Mouse (Mus musculus): Measurements from ENCODE around the gene Gm20481.
A peak's percentile ranks its signal among the peaks of the same experiment; 100 is the strongest.
"Not testable (repeated sequence)": the region's sequence is repeated elsewhere in the genome, so short reads cannot be mapped to it uniquely, and the experiment has no call there.

Gm20481 gene

DNA sequence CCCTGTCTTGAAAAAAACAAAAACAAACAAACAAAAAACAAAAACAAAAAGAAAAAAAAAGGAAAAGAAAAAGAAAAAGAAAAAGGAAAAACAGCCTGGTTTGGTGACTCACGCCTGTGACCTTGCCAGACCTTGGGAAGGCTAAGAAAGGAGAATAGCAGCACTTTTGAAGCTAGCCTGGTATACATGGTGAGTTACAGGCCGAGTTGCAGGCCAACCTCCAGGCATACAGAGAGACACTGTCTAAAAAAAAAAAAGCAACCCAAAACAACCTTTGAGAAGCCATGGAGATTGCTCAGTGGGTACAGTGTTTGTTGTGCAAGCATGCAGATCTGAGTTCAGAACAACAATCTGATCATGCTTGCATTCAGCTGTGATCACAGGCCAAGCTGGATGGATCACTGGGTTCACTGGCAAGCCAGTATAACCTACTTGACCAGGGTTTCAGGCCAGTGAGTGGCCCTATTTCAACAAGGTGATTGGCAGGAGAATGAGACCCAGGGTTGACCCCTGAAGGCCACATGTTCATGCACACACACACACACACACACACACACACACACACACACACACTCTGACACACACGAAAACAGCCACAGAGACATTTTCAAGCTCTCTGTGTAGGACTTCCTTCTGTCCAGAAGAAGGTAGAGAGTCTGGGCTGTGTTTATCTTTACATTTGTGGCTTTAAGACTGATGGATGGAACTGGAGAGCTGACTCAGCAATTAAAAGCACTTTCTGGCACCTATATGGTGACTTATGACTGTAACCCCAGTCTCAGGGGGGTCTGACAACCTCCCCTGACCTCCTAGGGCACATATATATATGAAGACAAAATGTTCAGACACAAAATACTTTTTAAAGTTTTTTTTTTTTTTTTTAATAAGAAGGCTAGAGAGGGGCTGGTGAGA is 6.1 kb downstream of the Gm20481 start:
- DNase-seq (ENCODE audit: low read depth): no peak

GRCm38 (mm10) chr17:34977000-34977399 is 7.3 kb downstream of the Gm20481 start:
- no peak for DNase-seq (ENCODE audit: low read depth)

DNA sequence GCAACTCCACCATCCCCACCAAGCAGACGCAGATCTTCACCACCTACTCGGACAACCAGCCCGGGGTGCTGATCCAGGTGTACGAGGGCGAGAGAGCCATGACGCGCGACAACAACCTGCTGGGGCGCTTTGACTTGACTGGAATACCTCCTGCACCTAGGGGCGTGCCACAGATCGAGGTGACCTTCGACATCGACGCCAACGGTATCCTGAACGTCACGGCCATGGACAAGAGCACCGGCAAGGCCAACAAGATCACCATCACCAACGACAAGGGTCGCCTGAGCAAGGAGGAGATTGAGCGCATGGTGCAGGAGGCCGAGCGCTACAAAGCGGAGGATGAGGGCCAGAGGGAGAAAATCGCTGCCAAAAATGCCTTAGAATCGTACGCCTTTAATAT is 8.5 kb downstream of the Gm20481 start:
- no peak for DNase-seq (ENCODE audit: low read depth)

- no peak for DNase-seq (ENCODE audit: low read depth)
Observed at GRCm38 (mm10) chr17:34979631-34980030, 9.9 kb downstream of the Gm20481 start.

DNA sequence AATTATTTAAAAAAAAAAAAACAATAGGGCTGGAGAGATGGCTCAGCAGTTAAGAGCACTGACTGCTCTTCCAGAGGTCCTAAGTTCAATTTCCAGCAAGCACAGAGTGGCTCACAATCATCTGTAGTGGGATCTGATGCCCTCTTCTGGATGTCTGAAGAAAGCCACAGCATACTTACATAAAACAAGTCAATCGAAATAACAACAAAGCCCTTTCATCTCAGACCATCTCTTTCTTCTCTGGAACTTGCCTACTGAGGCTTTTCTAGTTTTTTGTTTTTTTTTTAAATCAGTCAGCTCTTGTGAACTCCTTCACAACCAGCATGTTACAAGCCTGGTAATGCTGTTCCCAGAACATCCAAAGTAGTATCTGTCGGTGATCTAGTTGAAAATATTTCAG is 10.9 kb downstream of the Gm20481 start:
- no peak for DNase-seq (ENCODE audit: low read depth)

- peak; percentile 79 for DNase-seq (ENCODE audit: low read depth)
Observed at GRCm38 (mm10) chr17:34981690-34982180, 12.0 kb downstream of the Gm20481 start, which contains the start of gene Lsm2. TSS of gene Lsm2 (plus strand) at chr17:34981862.

- no peak for DNase-seq (ENCODE audit: low read depth)
Observed at GRCm38 (mm10) chr17:34982328-34982727, 12.6 kb downstream of the Gm20481 start.

DNA sequence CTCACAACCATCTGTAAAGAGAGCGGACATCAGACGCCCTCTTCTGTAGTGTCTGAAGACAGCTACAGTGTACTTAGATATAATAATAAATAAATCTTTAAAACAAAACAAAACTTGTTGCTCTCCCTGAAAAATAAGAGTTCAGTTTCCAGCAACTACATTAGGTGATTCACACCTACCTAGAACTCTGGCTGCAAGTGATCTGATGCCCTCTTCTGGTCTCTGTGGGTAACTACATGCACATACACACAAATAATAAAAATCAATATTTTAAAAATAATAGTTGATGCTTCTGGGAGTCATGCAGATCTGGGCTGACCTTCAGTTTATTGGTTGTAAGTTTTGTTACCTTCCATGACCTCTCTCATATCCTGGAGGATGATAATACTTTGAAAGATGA is 14.5 kb downstream of the Gm20481 start:
- no peak for DNase-seq (ENCODE audit: low read depth)

DNA sequence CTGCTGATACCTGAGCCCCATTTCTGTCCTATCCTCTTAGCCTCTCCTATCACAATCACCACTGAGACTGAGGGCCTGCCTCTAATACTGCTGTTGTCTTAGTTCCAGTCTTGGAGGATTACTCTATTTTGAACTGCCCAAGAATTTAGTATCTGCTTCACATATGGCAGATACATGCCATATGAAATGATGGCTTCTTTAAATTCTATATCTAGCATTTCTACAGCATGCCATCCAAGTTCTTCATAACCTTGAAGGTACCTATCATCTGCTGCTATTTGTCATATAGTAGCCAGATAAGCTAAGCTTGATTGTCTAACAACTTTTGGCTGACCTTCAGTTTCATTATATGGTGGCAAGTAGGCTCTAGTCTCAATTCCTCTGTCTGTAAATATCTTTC is 25.0 kb downstream of the Gm20481 start:
- no peak for DNase-seq (ENCODE audit: low read depth)

GRCm38 (mm10) chr17:34995192-34995591 is 25.5 kb downstream of the Gm20481 start:
- not testable (repeated sequence) for DNase-seq (ENCODE audit: low read depth)

GRCm38 (mm10) chr17:34995927-34996326 is 26.2 kb downstream of the Gm20481 start:
- DNase-seq (ENCODE audit: low read depth): not testable (repeated sequence)

DNA sequence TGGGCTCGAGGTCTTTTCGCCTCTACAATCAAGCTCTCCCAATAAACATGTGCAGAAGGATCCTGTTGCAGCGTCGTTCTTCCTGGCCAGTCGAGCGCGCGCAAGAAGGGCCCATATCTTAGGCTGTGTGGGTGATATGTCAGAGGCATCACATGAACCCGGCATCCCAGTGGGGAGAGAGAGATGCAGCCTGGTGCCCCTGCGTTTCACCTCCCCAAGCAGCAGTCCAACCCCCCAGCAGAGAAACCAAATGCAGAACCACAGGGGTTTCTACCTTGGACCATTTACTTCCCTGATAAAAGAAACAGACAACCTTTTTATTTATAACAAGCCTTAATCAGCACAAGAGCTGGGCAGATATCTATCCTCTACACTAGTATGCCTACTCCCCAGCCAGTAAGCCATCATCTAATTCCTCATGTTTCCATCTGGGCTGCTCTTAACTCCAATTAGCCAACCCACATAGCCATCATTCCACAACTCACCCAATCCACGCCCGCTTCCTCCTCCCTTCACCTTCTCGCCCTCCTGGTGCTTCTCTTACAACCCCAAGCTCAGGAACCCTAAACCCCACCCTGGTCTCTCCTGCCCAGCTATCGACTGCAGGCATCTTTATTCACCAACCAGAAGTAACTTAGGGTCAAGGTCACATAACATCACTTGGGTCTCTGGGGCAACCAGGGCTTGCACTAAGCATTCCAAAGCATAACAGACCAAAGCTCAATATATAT is 26.9 kb downstream of the Gm20481 start:
- DNase-seq (ENCODE audit: low read depth): no peak

- DNase-seq (ENCODE audit: low read depth): no peak
Observed at GRCm38 (mm10) chr17:34997142-34997483, 27.4 kb downstream of the Gm20481 start.

GRCm38 (mm10) chr17:34998526-34999430 is 29.1 kb downstream of the Gm20481 start:
- no peak for DNase-seq (ENCODE audit: low read depth)

DNA sequence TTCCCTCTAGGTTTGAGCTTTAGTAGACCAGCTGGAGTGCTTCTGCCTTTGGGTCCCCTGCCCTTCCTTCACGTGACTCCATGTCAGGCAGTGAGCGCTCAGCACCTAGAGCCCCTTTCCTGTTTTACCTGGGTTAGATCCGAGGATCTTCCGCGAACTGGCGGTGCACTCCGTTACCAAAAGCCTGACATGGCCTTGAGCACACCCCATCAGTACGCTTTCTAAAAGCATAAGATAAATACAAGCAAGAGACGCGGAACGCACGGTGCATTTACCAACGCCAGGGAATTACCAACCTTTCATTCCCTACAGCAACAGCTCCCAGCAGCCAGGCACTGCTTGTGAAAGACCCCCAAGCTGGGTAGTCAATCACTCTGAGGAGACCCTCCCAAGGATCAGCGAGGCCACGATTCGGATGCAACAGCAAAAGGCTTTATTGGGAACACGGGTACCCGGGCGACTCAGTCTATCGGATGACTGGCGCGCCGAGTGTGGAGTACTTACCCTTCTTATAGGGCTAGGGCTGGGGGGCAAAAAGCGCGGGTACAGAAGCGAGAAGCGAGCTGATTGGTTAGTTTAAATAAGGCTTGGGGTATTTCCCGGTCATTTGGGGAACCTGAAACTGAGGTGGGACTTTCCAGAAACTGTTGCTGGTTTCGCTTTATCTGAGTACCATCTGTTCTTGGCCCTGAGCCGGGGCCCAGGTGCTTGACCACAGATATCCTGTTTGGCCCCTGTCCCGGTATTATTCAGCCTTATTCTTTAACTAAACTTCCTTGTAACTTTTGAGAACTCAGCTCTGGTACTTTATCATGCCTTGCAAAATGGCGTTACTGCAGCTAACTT is 30.4 kb downstream of the Gm20481 start:
- not testable (repeated sequence) for DNase-seq (ENCODE audit: low read depth)

- peak; percentile 45 for DNase-seq (ENCODE audit: low read depth)
Observed at GRCm38 (mm10) chr17:35000717-35001451, 31.2 kb downstream of the Gm20481 start, which contains the start of gene Vars. TSS of gene Vars (plus strand) at chr17:35000987.

GRCm38 (mm10) chr17:35001452-35002152 is 31.9 kb downstream of the Gm20481 start:
- peak; percentile 20 for DNase-seq (ENCODE audit: low read depth)

DNA sequence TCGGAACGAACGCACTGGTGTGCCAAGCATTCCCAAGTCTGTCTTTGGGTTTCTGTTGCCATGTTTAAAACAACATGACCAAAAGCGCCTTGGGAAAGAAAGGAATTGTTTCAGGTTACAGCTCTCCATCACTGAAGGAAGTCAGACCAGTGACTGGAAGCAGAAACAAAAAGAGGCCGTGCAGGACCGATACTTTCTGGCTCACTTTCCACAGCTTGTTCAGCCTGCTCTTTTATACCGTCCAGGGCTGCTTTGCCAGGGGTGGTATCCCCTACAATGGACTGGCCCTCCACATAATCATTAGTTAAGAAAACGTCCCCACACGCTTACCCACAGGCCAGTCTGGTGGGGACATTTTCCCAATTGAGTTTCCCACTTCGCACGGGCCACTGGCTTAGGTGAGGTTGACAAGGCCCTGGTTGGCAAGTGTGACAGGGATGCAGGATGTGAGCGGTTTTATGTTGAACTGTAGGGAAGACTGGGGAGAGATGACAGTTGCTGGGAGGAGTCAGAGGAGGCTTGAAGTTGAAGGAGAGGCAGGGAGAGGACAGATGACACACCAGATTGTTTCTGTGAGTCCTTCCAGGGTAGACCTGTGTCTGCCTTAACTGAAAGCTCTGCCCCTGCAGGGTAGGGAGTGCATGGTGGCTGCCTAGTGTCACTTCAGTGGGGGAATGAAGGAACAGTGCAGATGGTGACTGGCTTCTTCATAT is 32.6 kb downstream of the Gm20481 start:
- DNase-seq (ENCODE audit: low read depth): no peak

Data from fibroblast of lung, adult 2 months (primary cell).